Mouse (Mus musculus): Measurements from ENCODE around the gene Eng.

- TF ChIP-seq CTCF (IDR thresholded peaks at IDR 0.05; ENCODE audit: control insufficient read depth, insufficient read depth, low read length) (no peak), POLR2A (IDR thresholded peaks at IDR 0.05; ENCODE audit: borderline replicate concordance, control insufficient read depth, low read depth, low read length) (no peak)
These were observed 21.8 kb downstream of the Eng start for GRCm38 (mm10) chr2:32668176-32668575.
